In genomic region chr7:121840810-121841209, GRCm38 (mm10) we compare ENCODE assay signal across 12 mouse cellular contexts. TPM values are rescaled to one million over a fixed set of nuclear protein-coding genes. Genes with fewer than 3 reads are reported as not detected.
DNase-seq lines count a peak whose midpoint lies in the region; ATAC-seq and TF ChIP-seq lines count a peak whose summit lies in the region.
"Had no signal": no experiment of that assay in that cellular context is flagged by ENCODE, and none has a peak within 500 bp of the region (broad histone marks: within the 10 kb centered on the region; RNA-seq: fewer than 3 reads in every experiment).

No protein-coding gene starts in this region.

- no peak overlapping the region for H3K4me2 ChIP-seq in neural tube, embryonic 15.5 days
- H3K4me2 ChIP-seq: limb, embryonic 13.5 days had no signal

- no peak overlapping the region for H3K27ac ChIP-seq in cerebellum, adult 2 months (ENCODE audit: insufficient read depth, low read length)
- H3K27ac ChIP-seq in neural tube, embryonic 15.5 days (replicated peaks): no peak overlapping the region
- H3K27ac ChIP-seq: limb, embryonic 13.5 days had no signal

- H3K4me1 ChIP-seq in cerebellum, adult 2 months (ENCODE audit: control insufficient read depth, insufficient read depth, low read length): peaks cover 10% of the 10 kb centered on the region
- H3K4me1 ChIP-seq in neural tube, embryonic 15.5 days: no peaks in the 10 kb centered on the region
- H3K4me1 ChIP-seq: limb, embryonic 13.5 days had no signal

- no peak overlapping the region for H3K4me3 ChIP-seq in cerebellum, adult 2 months (replicated peaks; ENCODE audit: insufficient read depth, low read depth, low read length)
- H3K4me3 ChIP-seq in neural tube, embryonic 15.5 days (replicated peaks): no peak overlapping the region
- H3K4me3 ChIP-seq: limb, embryonic 13.5 days had no signal

- TF ChIP-seq CTCF in cerebellum, adult 2 months (IDR thresholded peaks at IDR 0.05; ENCODE audit: borderline replicate concordance, insufficient read depth, low read depth, low read length): no peak

- no peak overlapping the region for H3K9ac ChIP-seq in neural tube, embryonic 15.5 days (replicated peaks)
- H3K9ac ChIP-seq: limb, embryonic 13.5 days had no signal

- H3K9me3 ChIP-seq in neural tube, embryonic 15.5 days (replicated peaks): no peaks in the 10 kb centered on the region
- H3K9me3 ChIP-seq: limb, embryonic 13.5 days had no signal

- DNase-seq in cerebellum, adult 11-12 months: peak; percentile 18
- peak; percentile 24 to 41 for DNase-seq in cerebellum, adult 2 months
- DNase-seq in heart, adult 9 months (ENCODE audit: low spot score in 2 of 2): peak; percentile 44 to 64
- DNase-seq in layer of hippocampus, postnatal 10 days (ENCODE audit: low spot score in 2 of 2): peak; percentile 47 to 52
- DNase-seq in lung, postnatal 14 days: no peak
- DNase-seq in retina, postnatal 1 day: no peak
- DNase-seq: thymus, postnatal 4 days had no signal

- H3K36me3 ChIP-seq in neural tube, embryonic 15.5 days: no peaks in the 10 kb centered on the region
- H3K36me3 ChIP-seq: limb, embryonic 13.5 days had no signal

- 9% methylated on average over 7 of the region's 7 CpGs for WGBS in cerebellum, adult 2 months
- 80% methylated on average over 7 of the region's 7 CpGs for WGBS in neural tube, embryonic 15.5 days

- H3K27me3 ChIP-seq in cerebellum, adult 2 months (ENCODE audit: control insufficient read depth, insufficient read depth, low read length): no peaks in the 10 kb centered on the region
- no peaks in the 10 kb centered on the region for H3K27me3 ChIP-seq in neural tube, embryonic 15.5 days (replicated peaks)
- H3K27me3 ChIP-seq: limb, embryonic 13.5 days; Patski had no signal

- no peak; the same call in 1 of the 2 replicates for ATAC-seq in cerebellum, adult (ENCODE audit: insufficient number of reproducible peaks, low FRiP score, low TSS enrichment)
- ATAC-seq in neural tube, embryonic 15.5 days (ENCODE audit: low FRiP score): no peak
- ATAC-seq: forebrain, embryonic 14.5 days; Patski had no signal

- TF ChIP-seq POLR2A in cerebellum, adult 2 months (IDR thresholded peaks at IDR 0.05; ENCODE audit: borderline replicate concordance, insufficient read depth, low read length): no peak

RNA-seq across cellular contexts. Expression of gene Scnn1b, which starts 24.0 kb away (rescaled TPM):
- 1.3 and 1.5 TPM in 2 replicates for polyA plus RNA-seq in cerebellum, adult 2 months (2012; rRNA removed)
- total RNA-seq in layer of hippocampus, postnatal 10 days (2021): not detected
- polyA plus RNA-seq in neural tube, embryonic 15.5 days (2015; fragmentation: Nextera tagmentation; extraction: Ambion mirVana): 0.26 and 0.69 TPM in 2 replicates

Comparison
In these comparisons a context has a peak if more than half of its experiments do, and no peak if none do; other contexts are left out.
1. DNase-seq: peak in cerebellum, adult 11-12 months (single experiment), cerebellum, adult 2 months (2 of 2), heart, adult 9 months (2 of 2) and layer of hippocampus, postnatal 10 days (2 of 2); none in lung, postnatal 14 days (single experiment) and retina, postnatal 1 day (single experiment).